ENCODE assay signal across 11 mouse cellular contexts in genomic region chr7:84794655-84795054, GRCm38 (mm10). TPM values are rescaled to one million over a fixed set of nuclear protein-coding genes. Genes with fewer than 3 reads are reported as not detected.
A peak's percentile ranks its signal among the peaks of the same experiment; 100 is the strongest.
DNase-seq lines count a peak whose midpoint lies in the region; ATAC-seq lines count a peak whose summit lies in the region.
"Had no signal": no experiment of that assay in that cellular context is flagged by ENCODE, and none has a peak within 500 bp of the region (broad histone marks: within the 10 kb centered on the region; RNA-seq: fewer than 3 reads in every experiment).

No protein-coding gene starts in this region.

- no peaks in the 10 kb centered on the region for H3K36me3 ChIP-seq in heart, embryonic 12.5 days

- ATAC-seq in heart, embryonic 12.5 days (ENCODE audit: insufficient number of reproducible peaks, low FRiP score): no peak

- no peak overlapping the region for H3K4me3 ChIP-seq in heart, embryonic 12.5 days

- no peaks in the 10 kb centered on the region for H3K27me3 ChIP-seq in heart, embryonic 12.5 days (replicated peaks)

- no peak overlapping the region for H3K4me2 ChIP-seq in heart, embryonic 12.5 days

- 7% methylated on average over 1 of the region's 1 CpGs for WGBS in heart, embryonic 12.5 days

- H3K4me1 ChIP-seq in heart, embryonic 12.5 days (replicated peaks): no peaks in the 10 kb centered on the region

- peak; percentile 13 to 42 for DNase-seq in heart, postnatal 10 days
- peak; percentile 7 for DNase-seq in lung, postnatal 25 days (ENCODE audit: low spot score)
- no peak for DNase-seq in lung, adult 18-20 months
- peak; percentile 70 for DNase-seq in NIH3T3 (ENCODE audit: low read depth)
- peak; percentile 23 to 65 for DNase-seq in left cerebral cortex, postnatal 25 days (ENCODE audit: low spot score in 2 of 2)
- no peak for DNase-seq in urinary bladder, postnatal 25 days (ENCODE audit: low spot score)
- DNase-seq in T-cell, adult 2 months (ENCODE audit: low spot score): no peak

- H3K27ac ChIP-seq in heart, embryonic 12.5 days (ENCODE audit: poor library complexity, severe bottlenecking): no peak overlapping the region
- H3K27ac ChIP-seq: macrophage had no signal

- H3K9ac ChIP-seq in heart, embryonic 12.5 days: no peak overlapping the region

- intact Hi-C loops in heart, postnatal 10 days (cut with DNase I): loop anchor here (10.0 kb wide), 1 partner anchor 440 kb away; no protein-coding TSS in a partner anchor
- intact Hi-C loops in left cerebral cortex, postnatal 25 days (cut with DNase I): loop anchor here (5.0 to 10.0 kb wide), 3 partner anchors 47 to 710 kb away; partner anchors contain the start of gene Cemip

- no peaks in the 10 kb centered on the region for H3K9me3 ChIP-seq in heart, embryonic 12.5 days (replicated peaks)

RNA-seq across cellular contexts. Expression of gene Olfr291, which starts 58.7 kb away (rescaled TPM):
- not detected for total RNA-seq in heart, postnatal 10 days (2021)
- polyA plus RNA-seq in heart, embryonic 12.5 days (2016; fragmentation: Nextera tagmentation; extraction: Ambion mirVana): not detected in 2 replicates
- total RNA-seq in left cerebral cortex, postnatal 25 days (2021): not detected
- polyA plus RNA-seq: heart, embryonic 16.5 days; macrophage; stomach, embryonic 16.5 days had no signal

Comparison
In these comparisons a context has a peak if more than half of its experiments do, and no peak if none do; other contexts are left out.
1. DNase-seq: peak in heart, postnatal 10 days (2 of 2), lung, postnatal 25 days (single experiment), NIH3T3 (single experiment) and left cerebral cortex, postnatal 25 days (2 of 2); none in lung, adult 18-20 months (0 of 2), urinary bladder, postnatal 25 days (single experiment) and T-cell, adult 2 months (single experiment).